Mouse (Mus musculus): ENCODE data around the gene Rsph4a.
"Not testable (repeated sequence)": the region's sequence is repeated elsewhere in the genome, so short reads cannot be mapped to it uniquely, and the experiment has no call there.

Rsph4a gene

GRCm38 (mm10) chr10:33904530-33905481, at the start of gene Rsph4a:
Gene Rsph4a, plus strand, starts transcription at chr10:33905111.
- DNase-seq (ENCODE audit: low read depth, low spot score) = peak; percentile 74

DNA sequence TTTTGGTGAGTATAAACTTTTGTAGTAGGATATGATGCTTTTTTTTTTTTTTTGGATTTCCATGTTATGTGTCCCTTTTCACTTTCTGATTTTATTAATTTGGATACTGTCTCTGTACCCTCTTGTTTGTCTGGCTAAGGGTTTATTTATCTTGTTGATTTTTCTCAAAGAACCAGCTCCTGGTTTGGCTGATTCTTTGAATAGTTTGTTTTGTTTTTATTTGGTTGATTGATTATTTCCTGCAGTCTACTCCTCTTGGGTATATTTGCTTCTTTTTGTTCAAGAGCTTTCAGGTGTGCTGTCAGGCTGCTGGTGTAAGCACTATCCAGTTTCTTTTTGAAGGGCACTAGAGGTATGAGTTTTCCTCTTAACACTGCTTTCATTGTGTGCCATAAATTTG, 47.5 kb upstream of the Rsph4a start, which contains the start of gene Sult3a1:
Gene Sult3a1 (plus strand): TSS at position 301 of the 400 bp plus-strand sequence.
- no peak for DNase-seq (ENCODE audit: low read depth, low spot score)

- DNase-seq (ENCODE audit: low read depth, low spot score) = no peak
These were observed 38.9 kb upstream of the Rsph4a start for GRCm38 (mm10) chr10:33865994-33866393.

- DNase-seq (ENCODE audit: low read depth, low spot score) = no peak
These were observed 34.5 kb upstream of the Rsph4a start for GRCm38 (mm10) chr10:33870441-33870840.

GRCm38 (mm10) chr10:33872672-33873398, 32.1 kb upstream of the Rsph4a start:
- DNase-seq (ENCODE audit: low read depth, low spot score) = no peak

DNA sequence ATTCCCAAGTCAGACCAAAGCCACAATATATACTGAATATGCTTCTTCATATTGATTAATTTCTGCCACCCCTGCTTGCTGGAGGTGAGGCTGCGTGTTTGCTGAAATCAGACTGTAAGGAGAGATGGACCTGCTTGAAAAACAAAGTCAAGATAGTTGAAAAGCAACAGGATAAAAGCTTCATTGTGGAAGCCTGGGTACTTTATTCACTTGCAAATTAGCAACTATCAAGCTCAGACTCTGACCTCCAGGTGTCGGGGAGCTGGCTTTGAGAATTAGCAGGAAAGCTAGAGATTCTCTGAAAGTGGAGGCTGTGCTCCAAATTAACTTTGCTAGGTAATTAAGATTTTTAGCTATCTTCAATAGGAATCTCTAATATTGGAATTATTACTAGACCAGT, 22.5 kb upstream of the Rsph4a start:
- not testable (repeated sequence) for DNase-seq (ENCODE audit: low read depth, low spot score)

DNA sequence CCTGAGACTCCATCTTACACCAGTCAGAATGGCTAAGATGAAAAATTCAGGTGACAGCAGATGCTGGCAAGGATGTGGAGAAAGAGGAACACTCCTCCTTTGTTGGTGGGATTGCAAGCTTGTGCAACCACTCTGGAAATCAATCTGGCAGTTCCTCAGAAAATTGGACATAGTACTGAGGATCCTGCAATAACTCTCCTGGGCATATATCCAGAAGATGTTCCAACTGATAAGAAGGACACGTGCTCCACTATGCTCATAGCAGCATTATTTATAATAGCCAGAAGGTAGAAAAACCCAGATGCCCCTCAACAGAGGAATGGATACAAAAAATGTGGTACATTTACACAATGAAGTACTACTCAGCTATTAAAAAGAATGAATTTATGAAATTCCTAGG, 3.4 kb upstream of the Rsph4a start:
- DNase-seq (ENCODE audit: low read depth, low spot score) = not testable (repeated sequence)

DNA sequence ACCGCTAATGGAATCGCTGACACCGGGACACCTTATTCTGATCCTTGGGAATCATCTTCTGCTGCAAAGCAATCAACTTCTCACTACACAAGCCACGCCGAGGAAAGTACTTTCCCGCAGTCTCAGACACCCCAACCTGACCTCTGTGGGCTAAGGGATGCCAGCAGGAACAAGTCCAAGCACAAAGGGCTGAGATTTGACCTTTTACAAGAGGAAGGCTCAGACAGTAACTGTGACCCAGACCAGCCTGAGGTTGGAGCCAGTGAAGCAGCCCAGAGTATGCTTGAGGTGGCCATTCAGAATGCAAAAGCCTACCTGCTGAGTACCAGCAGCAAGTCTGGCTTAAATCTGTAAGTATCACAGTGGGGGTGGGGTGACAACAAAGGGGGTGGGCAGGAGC, 578 bp downstream of the Rsph4a start:
- DNase-seq (ENCODE audit: low read depth, low spot score) = no peak

DNA sequence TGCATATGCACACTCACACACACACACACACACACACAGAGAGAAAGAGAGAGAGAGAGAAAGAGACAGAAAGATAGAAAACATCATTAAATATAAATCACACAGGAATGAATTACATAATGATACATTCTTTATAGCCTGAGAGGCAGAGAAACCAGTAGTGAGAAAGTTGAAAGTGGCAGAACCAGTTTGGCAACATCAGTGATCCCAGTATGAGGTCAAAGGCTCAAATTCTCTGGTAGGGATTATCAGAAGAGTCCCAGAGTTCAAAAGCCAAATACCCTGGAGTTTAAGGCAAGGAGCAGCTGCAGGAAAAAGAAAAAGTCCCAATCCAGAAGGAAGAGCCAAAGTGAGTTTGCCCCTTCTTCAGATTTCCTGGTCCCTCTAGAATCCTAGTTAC, 35.8 kb downstream of the Rsph4a start:
- DNase-seq (ENCODE audit: low read depth, low spot score) = no peak

DNA sequence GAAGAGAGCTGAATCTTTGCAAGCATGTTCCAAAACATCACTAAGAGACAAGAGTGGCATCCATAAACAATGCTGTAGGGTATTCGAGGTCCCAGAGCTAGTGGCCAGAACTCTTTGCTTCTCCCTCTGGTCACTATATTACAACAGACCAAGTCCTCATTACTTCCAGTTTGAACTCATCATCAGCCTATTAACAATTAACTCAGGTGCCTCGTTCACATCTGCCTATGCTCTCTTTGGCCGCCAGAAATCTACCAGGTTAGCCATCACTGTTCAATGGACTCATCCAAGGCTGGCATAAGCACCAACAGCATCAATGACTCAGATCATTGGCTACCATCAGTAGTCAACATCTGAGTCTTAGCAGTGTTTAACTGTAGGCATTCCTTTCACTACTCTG, 40.5 kb downstream of the Rsph4a start:
- no peak for DNase-seq (ENCODE audit: low read depth, low spot score)

- DNase-seq (ENCODE audit: low read depth, low spot score) = no peak
These were observed 41.4 kb downstream of the Rsph4a start for GRCm38 (mm10) chr10:33946336-33946735.

GRCm38 (mm10) chr10:33950803-33951583, 46.1 kb downstream of the Rsph4a start, which contains the start of gene Zup1:
Gene Zup1, minus strand, starts transcription at chr10:33951269.
- peak; percentile 60 for DNase-seq (ENCODE audit: low read depth, low spot score)

DNA sequence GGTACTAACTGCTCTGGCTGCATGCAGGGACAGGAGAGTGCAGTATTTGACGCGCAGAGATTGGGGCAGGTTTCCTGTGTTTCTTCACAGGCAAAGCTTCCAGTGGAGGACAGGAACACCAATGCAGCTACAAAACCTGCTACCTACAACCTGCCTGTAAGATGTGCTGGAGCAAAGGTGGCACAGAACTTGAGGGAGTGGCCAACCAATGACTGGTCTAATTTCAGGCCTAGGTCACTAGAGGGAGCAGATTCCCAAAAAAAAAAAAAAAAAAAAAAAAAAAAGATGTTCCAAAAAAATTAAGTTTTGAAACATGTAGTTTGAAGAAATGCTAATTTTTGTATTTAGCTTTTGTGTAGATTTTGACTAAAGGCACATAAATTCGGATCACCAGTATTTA, 47.6 kb downstream of the Rsph4a start:
- DNase-seq (ENCODE audit: low read depth, low spot score) = no peak
